Comparison of ENCODE assay signal across 9 mouse cellular contexts in genomic region chr15:98807895-98808650, GRCm38 (mm10). TPM values are rescaled to one million over a fixed set of nuclear protein-coding genes. Genes with fewer than 3 reads are reported as not detected.
DNase-seq lines count a peak whose midpoint lies in the region; ATAC-seq and TF ChIP-seq lines count a peak whose summit lies in the region.
"Had no signal": no experiment of that assay in that cellular context is flagged by ENCODE, and none has a peak within 500 bp of the region (broad histone marks: within the 10 kb centered on the region; RNA-seq: fewer than 3 reads in every experiment).

No protein-coding gene starts in this region.

- dilution Hi-C loops in CH12.LX (cut with MboI; ENCODE audit: extremely low pct_ligation_motif_present, extremely low pct_unique_long_range_greater_than_20kb, low sequenced_read_pairs) = no loop called here

- in situ Hi-C loops in CH12.LX (cut with MboI; ENCODE audit: low pct_ligation_motif_present, low pct_unique_long_range_greater_than_20kb, low sequenced_read_pairs) = no loop called here

- peak; percentile 35 for DNase-seq in embryo, embryonic 10 days (ENCODE audit: low spot score)
- DNase-seq in embryo, embryonic 10.5 days (ENCODE audit: low spot score) = no peak
- DNase-seq in CH12.LX (ENCODE audit: extremely low read depth) = no peak
- DNase-seq in forebrain, embryonic 10.5 days (ENCODE audit: extremely low spot score, low spot score) = no peak
- DNase-seq in limb, embryonic 10.5 days (ENCODE audit: low spot score) = peak; percentile 51
- no peak for DNase-seq in adipocyte (ENCODE audit: low spot score)

- peak; percentile 29 for ATAC-seq in hindbrain, embryonic 15.5 days (ENCODE audit: low FRiP score, low read depth)
- 0 out of 2 replicates have a peak, but pooled peaks have one; percentile 29 for ATAC-seq in neural tube, embryonic 13.5 days (ENCODE audit: low read depth)

- no peak for TF ChIP-seq POLR2A in CH12.LX (IDR thresholded peaks at IDR 0.05; ENCODE audit: low read depth, low read length)

- H3K27me3 ChIP-seq in CH12.LX (replicated peaks) = peaks cover 55% of the 10 kb centered on the region
- peaks cover 86% of the 10 kb centered on the region for H3K27me3 ChIP-seq in forebrain, embryonic 10.5 days (ENCODE audit: poor library complexity, severe bottlenecking)
- H3K27me3 ChIP-seq in hindbrain, embryonic 15.5 days = peaks cover 64% of the 10 kb centered on the region
- H3K27me3 ChIP-seq in limb, embryonic 10.5 days (ENCODE audit: low read depth, poor library complexity, severe bottlenecking) = peaks cover 85% of the 10 kb centered on the region
- H3K27me3 ChIP-seq in neural tube, embryonic 13.5 days = peaks cover 81% of the 10 kb centered on the region

- peaks cover 5 to 27% of the 10 kb centered on the region in 2 experiments; a peak in 2 of 4 replicates for H3K4me1 ChIP-seq in CH12.LX (ENCODE audit: control insufficient read depth in 1 of 2, insufficient read depth in 2 of 2)
- H3K4me1 ChIP-seq in forebrain, embryonic 10.5 days = peaks cover 62% of the 10 kb centered on the region
- peaks cover 51% of the 10 kb centered on the region for H3K4me1 ChIP-seq in hindbrain, embryonic 15.5 days (replicated peaks)
- peaks cover 45% of the 10 kb centered on the region for H3K4me1 ChIP-seq in limb, embryonic 10.5 days
- peaks cover 49% of the 10 kb centered on the region for H3K4me1 ChIP-seq in neural tube, embryonic 13.5 days (replicated peaks)

- TF ChIP-seq RAD21 in CH12.LX (IDR thresholded peaks at IDR 0.05; ENCODE audit: low read depth, low read length) = no peak

- H3K79me2 ChIP-seq in CH12.LX (replicated peaks; ENCODE audit: control insufficient read depth, extremely low read depth, insufficient read depth, poor library complexity, severe bottlenecking) = no peaks in the 10 kb centered on the region

- no peak overlapping the region for H3K4me2 ChIP-seq in CH12.LX (ENCODE audit: insufficient read depth, low read depth, poor library complexity, severe bottlenecking)
- peak overlapping the region; percentile 65 for H3K4me2 ChIP-seq in hindbrain, embryonic 15.5 days
- peak overlapping the region; percentile 71 for H3K4me2 ChIP-seq in neural tube, embryonic 13.5 days

- H3K4me3 ChIP-seq in CH12.LX (replicated peaks in 1 of 3; ENCODE audit: low read depth in 2 of 3, low read length in 2 of 3, poor library complexity in 1 of 3) = no peak overlapping the region
- peak overlapping the region; percentile 48 for H3K4me3 ChIP-seq in forebrain, embryonic 10.5 days
- H3K4me3 ChIP-seq in hindbrain, embryonic 15.5 days = peak overlapping the region; percentile 43
- H3K4me3 ChIP-seq in limb, embryonic 10.5 days = peak overlapping the region; percentile 51
- H3K4me3 ChIP-seq in neural tube, embryonic 13.5 days = peak overlapping the region; percentile 44

- H3K9ac ChIP-seq in CH12.LX (ENCODE audit: insufficient read depth, low read depth) = no peak overlapping the region
- H3K9ac ChIP-seq in hindbrain, embryonic 15.5 days = peak overlapping the region; percentile 10; the same call in 1 of the 2 replicates
- H3K9ac ChIP-seq in neural tube, embryonic 13.5 days = peak overlapping the region; percentile 64

- no peak for TF ChIP-seq CTCF in CH12.LX (conservative IDR thresholded peaks at IDR 0.05 in 1 of 2, IDR thresholded peaks at IDR 0.05 in 1 of 2; ENCODE audit: low read depth in 2 of 2, low read length in 2 of 2)

- H3K27ac ChIP-seq in CH12.LX (ENCODE audit: insufficient read depth, low read depth) = no peak overlapping the region
- no peak overlapping the region for H3K27ac ChIP-seq in forebrain, embryonic 10.5 days
- H3K27ac ChIP-seq in hindbrain, embryonic 15.5 days (replicated peaks) = no peak overlapping the region
- peak overlapping the region; percentile 36; the same call in 1 of the 2 replicates for H3K27ac ChIP-seq in limb, embryonic 10.5 days
- H3K27ac ChIP-seq in neural tube, embryonic 13.5 days (replicated peaks) = no peak overlapping the region

- TF ChIP-seq EP300 in CH12.LX (IDR thresholded peaks at IDR 0.05; ENCODE audit: low read length) = no peak

- WGBS in forebrain, embryonic 10.5 days = under 1% methylated on average over 34 of the region's 34 CpGs
- 1% methylated on average over 34 of the region's 34 CpGs for WGBS in hindbrain, embryonic 15.5 days
- WGBS in limb, embryonic 10.5 days = 2% methylated on average over 33 of the region's 34 CpGs
- WGBS in neural tube, embryonic 13.5 days = under 1% methylated on average over 34 of the region's 34 CpGs

- H3K36me3 ChIP-seq in CH12.LX (replicated peaks in 1 of 2; ENCODE audit: control insufficient read depth in 1 of 2, insufficient read depth in 1 of 2, low read length in 1 of 2) = peaks cover 5 to 21% of the 10 kb centered on the region in 2 experiments
- H3K36me3 ChIP-seq in forebrain, embryonic 10.5 days (replicated peaks) = peaks cover 22% of the 10 kb centered on the region
- H3K36me3 ChIP-seq in hindbrain, embryonic 15.5 days = peaks cover 8% of the 10 kb centered on the region
- H3K36me3 ChIP-seq in limb, embryonic 10.5 days = peaks cover 27% of the 10 kb centered on the region
- H3K36me3 ChIP-seq in neural tube, embryonic 13.5 days = peaks cover 18% of the 10 kb centered on the region

- H3K9me3 ChIP-seq in CH12.LX (replicated peaks; ENCODE audit: low read length) = peaks cover 16% of the 10 kb centered on the region
- no peaks in the 10 kb centered on the region for H3K9me3 ChIP-seq in forebrain, embryonic 10.5 days
- H3K9me3 ChIP-seq in hindbrain, embryonic 15.5 days = no peaks in the 10 kb centered on the region
- no peaks in the 10 kb centered on the region for H3K9me3 ChIP-seq in limb, embryonic 10.5 days (replicated peaks)
- H3K9me3 ChIP-seq in neural tube, embryonic 13.5 days = no peaks in the 10 kb centered on the region

TF ChIP-seq in CH12.LX, 34 proteins besides CTCF, POLR2A, EP300 and RAD21:
- peak; percentile 49 for TF ChIP-seq NRF1 (IDR thresholded peaks at IDR 0.05; ENCODE audit: low read depth, low read length)
- TF ChIP-seq CHD2 (IDR thresholded peaks at IDR 0.05; ENCODE audit: low read length) = no peak

RNA-seq across cellular contexts. Expression of gene Ddn, which starts 1.2 kb away (rescaled TPM):
- 0.04 TPM in 1 of 2 replicates, not detected in the other for total RNA-seq in CH12.LX (2012; rRNA removed)
- not detected in 2 replicates for total RNA-seq in CH12.LX (2014; rRNA removed)
- polyA plus RNA-seq in CH12.LX (2012; ENCODE audit: insufficient read length, low read depth) = 0.08 TPM in 1 of 2 replicates, not detected in the other
- polyA plus RNA-seq in forebrain, embryonic 10.5 days (2016; fragmentation: Nextera tagmentation; extraction: Ambion mirVana) = 0.10 TPM in 1 of 2 replicates, not detected in the other
- polyA plus RNA-seq in hindbrain, embryonic 15.5 days (2015; fragmentation: Nextera tagmentation; extraction: Ambion mirVana) = 0.34 and 0.48 TPM in 2 replicates
- polyA plus RNA-seq in limb, embryonic 10.5 days (2016; fragmentation: Nextera tagmentation; extraction: Ambion mirVana) = not detected in 2 replicates
- polyA plus RNA-seq in neural tube, embryonic 13.5 days (2015; fragmentation: Nextera tagmentation; extraction: Ambion mirVana) = 0.50 TPM in 2 replicates

RNA-seq across cellular contexts. Expression of gene Wnt1, which starts 18.4 kb away (rescaled TPM):
- total RNA-seq in CH12.LX (2012; rRNA removed) (not detected in 2 replicates), CH12.LX (2014; rRNA removed) (not detected in 2 replicates)
- not detected in 2 replicates for polyA plus RNA-seq in CH12.LX (2012; ENCODE audit: insufficient read length, low read depth)
- polyA plus RNA-seq in forebrain, embryonic 10.5 days (2016; fragmentation: Nextera tagmentation; extraction: Ambion mirVana) = 0.49 and 1.3 TPM in 2 replicates
- polyA plus RNA-seq in hindbrain, embryonic 15.5 days (2015; fragmentation: Nextera tagmentation; extraction: Ambion mirVana) = 1.9 and 2.5 TPM in 2 replicates
- polyA plus RNA-seq in limb, embryonic 10.5 days (2016; fragmentation: Nextera tagmentation; extraction: Ambion mirVana) = not detected in 2 replicates
- 3.6 and 3.9 TPM in 2 replicates for polyA plus RNA-seq in neural tube, embryonic 13.5 days (2015; fragmentation: Nextera tagmentation; extraction: Ambion mirVana)
- total RNA-seq: neutrophil, adult 5-6 weeks had no signal

RNA-seq across cellular contexts. Expression of gene Prkag1, which starts 23.2 kb away (rescaled TPM):
- 49.4 and 63.2 TPM in 2 replicates for total RNA-seq in CH12.LX (2012; rRNA removed)
- total RNA-seq in CH12.LX (2014; rRNA removed) = 87.5 and 89.4 TPM in 2 replicates
- 66.1 and 73.2 TPM in 2 replicates for polyA plus RNA-seq in CH12.LX (2012; ENCODE audit: insufficient read length, low read depth)
- 90.4 and 93.5 TPM in 2 replicates for polyA plus RNA-seq in forebrain, embryonic 10.5 days (2016; fragmentation: Nextera tagmentation; extraction: Ambion mirVana)
- polyA plus RNA-seq in hindbrain, embryonic 15.5 days (2015; fragmentation: Nextera tagmentation; extraction: Ambion mirVana) = 73.4 and 75.3 TPM in 2 replicates
- 92.3 and 97.7 TPM in 2 replicates for polyA plus RNA-seq in limb, embryonic 10.5 days (2016; fragmentation: Nextera tagmentation; extraction: Ambion mirVana)
- 71.8 and 79.4 TPM in 2 replicates for polyA plus RNA-seq in neural tube, embryonic 13.5 days (2015; fragmentation: Nextera tagmentation; extraction: Ambion mirVana)

RNA-seq across cellular contexts. Expression of gene Wnt10b, which starts 30.1 kb away (rescaled TPM):
- total RNA-seq in CH12.LX (2012; rRNA removed) (19.1 and 25.4 TPM in 2 replicates), CH12.LX (2014; rRNA removed) (61.6 and 64.4 TPM in 2 replicates)
- 56.2 and 58.0 TPM in 2 replicates for polyA plus RNA-seq in CH12.LX (2012; ENCODE audit: insufficient read length, low read depth)
- 0.12 and 0.33 TPM in 2 replicates for polyA plus RNA-seq in forebrain, embryonic 10.5 days (2016; fragmentation: Nextera tagmentation; extraction: Ambion mirVana)
- not detected in 2 replicates for polyA plus RNA-seq in hindbrain, embryonic 15.5 days (2015; fragmentation: Nextera tagmentation; extraction: Ambion mirVana)
- polyA plus RNA-seq in limb, embryonic 10.5 days (2016; fragmentation: Nextera tagmentation; extraction: Ambion mirVana) = 0.62 and 0.99 TPM in 2 replicates
- not detected in 2 replicates for polyA plus RNA-seq in neural tube, embryonic 13.5 days (2015; fragmentation: Nextera tagmentation; extraction: Ambion mirVana)

RNA-seq across cellular contexts. Expression of gene Arf3, which starts 45.1 kb away (rescaled TPM):
- 32.5 and 33.8 TPM in 2 replicates for total RNA-seq in CH12.LX (2012; rRNA removed)
- total RNA-seq in CH12.LX (2014; rRNA removed) = 33.9 and 41.0 TPM in 2 replicates
- 158 and 182 TPM in 2 replicates for polyA plus RNA-seq in CH12.LX (2012; ENCODE audit: insufficient read length, low read depth)
- polyA plus RNA-seq in forebrain, embryonic 10.5 days (2016; fragmentation: Nextera tagmentation; extraction: Ambion mirVana) = 42.1 and 42.5 TPM in 2 replicates
- 100.0 and 107 TPM in 2 replicates for polyA plus RNA-seq in hindbrain, embryonic 15.5 days (2015; fragmentation: Nextera tagmentation; extraction: Ambion mirVana)
- polyA plus RNA-seq in limb, embryonic 10.5 days (2016; fragmentation: Nextera tagmentation; extraction: Ambion mirVana) = 44.3 and 49.1 TPM in 2 replicates
- 71.9 and 74.9 TPM in 2 replicates for polyA plus RNA-seq in neural tube, embryonic 13.5 days (2015; fragmentation: Nextera tagmentation; extraction: Ambion mirVana)

Comparison
In these comparisons a context has a peak if more than half of its experiments do, and no peak if none do; other contexts are left out.
1. DNase-seq: peak in embryo, embryonic 10 days (single experiment) and limb, embryonic 10.5 days (single experiment); none in embryo, embryonic 10.5 days (single experiment), CH12.LX (single experiment), forebrain, embryonic 10.5 days (single experiment) and adipocyte (single experiment).
2. H3K4me3 ChIP-seq: peak in forebrain, embryonic 10.5 days (single experiment), hindbrain, embryonic 15.5 days (single experiment), limb, embryonic 10.5 days (single experiment) and neural tube, embryonic 13.5 days (single experiment); none in CH12.LX (0 of 3).